ENCODE assay signal across 8 mouse cellular contexts in the genomic region with DNA sequence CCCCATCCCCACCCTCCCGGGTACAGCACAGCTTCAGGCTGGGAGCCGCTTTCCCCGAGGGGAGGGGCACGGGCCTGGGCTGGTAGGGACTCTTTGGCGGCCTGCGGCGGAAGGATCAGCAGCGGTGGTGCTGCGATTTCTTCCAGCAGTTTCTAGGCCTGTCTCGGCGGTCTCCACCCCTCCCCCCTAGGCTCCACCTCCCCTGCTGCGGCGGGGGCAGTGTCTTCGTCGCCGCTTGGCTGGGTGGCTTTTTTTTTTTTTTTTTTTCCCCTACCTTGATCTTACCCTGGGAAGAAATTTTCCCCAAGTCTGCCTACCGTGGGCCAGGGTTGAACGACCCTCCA. TPM values are rescaled to one million over a fixed set of nuclear protein-coding genes. Genes with fewer than 3 reads are reported as not detected.
DNase-seq lines count a peak whose midpoint lies in the region; ATAC-seq lines count a peak whose summit lies in the region.

No protein-coding gene starts in this region.

- WGBS in embryonic facial prominence, embryonic 11.5 days = under 1% methylated on average over 18 of the region's 18 CpGs
- WGBS in limb, embryonic 11.5 days = under 1% methylated on average over 17 of the region's 18 CpGs
- under 1% methylated on average over 18 of the region's 18 CpGs for WGBS in midbrain, embryonic 13.5 days

- peak overlapping the region; percentile 83 for H3K4me2 ChIP-seq in embryonic facial prominence, embryonic 11.5 days (ENCODE audit: low read depth, low read length)
- peak overlapping the region; percentile 91 for H3K4me2 ChIP-seq in limb, embryonic 11.5 days (ENCODE audit: low read depth, severe bottlenecking)
- H3K4me2 ChIP-seq in midbrain, embryonic 13.5 days (replicated peaks) = peak overlapping the region; percentile 85

- DNase-seq in 3134 (ENCODE audit: extremely low read depth, insufficient read length, low spot score) = peak; percentile 96
- peak; percentile 97 for DNase-seq in adrenal gland, postnatal 25 days
- DNase-seq in embryonic facial prominence, embryonic 11.5 days (ENCODE audit: low spot score) = peak; percentile 96
- DNase-seq in heart, adult 11 months = peak; percentile 99
- peak; percentile 99 for DNase-seq in kidney, adult 18-20 months
- peak; percentile 99 for DNase-seq in limb, embryonic 11.5 days (ENCODE audit: low spot score)
- peak; percentile 89 for DNase-seq in spleen, adult 12 weeks (ENCODE audit: low spot score)

- peak overlapping the region; percentile 100 for H3K4me3 ChIP-seq in embryonic facial prominence, embryonic 11.5 days (ENCODE audit: low read depth, low read length)
- peak overlapping the region; percentile 100 for H3K4me3 ChIP-seq in limb, embryonic 11.5 days (ENCODE audit: low read depth, low read length)
- H3K4me3 ChIP-seq in midbrain, embryonic 13.5 days (replicated peaks) = peak overlapping the region; percentile 99

- peaks cover 24% of the 10 kb centered on the region for H3K36me3 ChIP-seq in embryonic facial prominence, embryonic 11.5 days (replicated peaks; ENCODE audit: control insufficient read depth, insufficient read depth, low read depth, low read length)
- peaks cover 31% of the 10 kb centered on the region for H3K36me3 ChIP-seq in limb, embryonic 11.5 days (ENCODE audit: control insufficient read depth, insufficient read depth, low read length)
- peaks cover 30% of the 10 kb centered on the region for H3K36me3 ChIP-seq in midbrain, embryonic 13.5 days

- H3K4me1 ChIP-seq in embryonic facial prominence, embryonic 11.5 days (ENCODE audit: control insufficient read depth, insufficient read depth, low read length) = no peaks in the 10 kb centered on the region; the same call in none of the 2 replicates
- peaks cover 12% of the 10 kb centered on the region; the same call in 1 of the 2 replicates for H3K4me1 ChIP-seq in limb, embryonic 11.5 days (ENCODE audit: control insufficient read depth, insufficient read depth, low read length)
- H3K4me1 ChIP-seq in midbrain, embryonic 13.5 days (replicated peaks) = peaks cover 45% of the 10 kb centered on the region

- peak overlapping the region; percentile 94 for H3K27ac ChIP-seq in embryonic facial prominence, embryonic 11.5 days (replicated peaks; ENCODE audit: low read depth, low read length)
- peak overlapping the region; percentile 89 for H3K27ac ChIP-seq in limb, embryonic 11.5 days (replicated peaks; ENCODE audit: low read depth, low read length)
- H3K27ac ChIP-seq in midbrain, embryonic 13.5 days = peak overlapping the region; percentile 98

- no peaks in the 10 kb centered on the region for H3K27me3 ChIP-seq in embryonic facial prominence, embryonic 11.5 days (ENCODE audit: control insufficient read depth, insufficient read depth, low read length)
- no peaks in the 10 kb centered on the region for H3K27me3 ChIP-seq in limb, embryonic 11.5 days (ENCODE audit: control insufficient read depth, insufficient read depth, low read length)
- no peaks in the 10 kb centered on the region for H3K27me3 ChIP-seq in midbrain, embryonic 13.5 days

- H3K9me3 ChIP-seq in embryonic facial prominence, embryonic 11.5 days (replicated peaks; ENCODE audit: control insufficient read depth, low read length) = no peaks in the 10 kb centered on the region
- no peaks in the 10 kb centered on the region for H3K9me3 ChIP-seq in limb, embryonic 11.5 days (ENCODE audit: control insufficient read depth, low read length)
- no peaks in the 10 kb centered on the region for H3K9me3 ChIP-seq in midbrain, embryonic 13.5 days

- peak overlapping the region; percentile 98 for H3K9ac ChIP-seq in embryonic facial prominence, embryonic 11.5 days (replicated peaks; ENCODE audit: low read length)
- peak overlapping the region; percentile 84 for H3K9ac ChIP-seq in limb, embryonic 11.5 days (ENCODE audit: low read length)
- H3K9ac ChIP-seq in midbrain, embryonic 13.5 days (replicated peaks) = peak overlapping the region; percentile 99

- peak; percentile 64 for ATAC-seq in embryonic facial prominence, embryonic 11.5 days (replicated peaks; ENCODE audit: insufficient number of reproducible peaks, low FRiP score, low TSS enrichment, low read depth)
- ATAC-seq in limb, embryonic 11.5 days (ENCODE audit: insufficient number of reproducible peaks, low FRiP score, low TSS enrichment, low read depth) = peak; percentile 29; the same call in 1 of the 2 replicates
- ATAC-seq in midbrain, embryonic 13.5 days = peak; percentile 54

RNA-seq across cellular contexts. Expression of a gene that starts 0.7 kb away (rescaled TPM):
- 1,940 and 2,378 TPM in 2 replicates for total RNA-seq in adrenal gland, postnatal 25 days (2021)
- polyA plus RNA-seq in embryonic facial prominence, embryonic 11.5 days (2014; fragmentation: Nextera tagmentation; extraction: Ambion mirVana) = 1,660 and 1,740 TPM in 2 replicates
- 1,903 and 1,914 TPM in 2 replicates for polyA plus RNA-seq in limb, embryonic 11.5 days (2014; fragmentation: Nextera tagmentation; extraction: Ambion mirVana)
- 1,587 and 1,677 TPM in 2 replicates for polyA plus RNA-seq in midbrain, embryonic 13.5 days (2015; fragmentation: Nextera tagmentation; extraction: Ambion mirVana)

RNA-seq across cellular contexts. Expression of a gene that starts 10.1 kb away (rescaled TPM):
- 59.6 and 74.2 TPM in 2 replicates for total RNA-seq in adrenal gland, postnatal 25 days (2021)
- 85.6 and 92.2 TPM in 2 replicates for polyA plus RNA-seq in embryonic facial prominence, embryonic 11.5 days (2014; fragmentation: Nextera tagmentation; extraction: Ambion mirVana)
- 90.5 and 92.0 TPM in 2 replicates for polyA plus RNA-seq in limb, embryonic 11.5 days (2014; fragmentation: Nextera tagmentation; extraction: Ambion mirVana)
- polyA plus RNA-seq in midbrain, embryonic 13.5 days (2015; fragmentation: Nextera tagmentation; extraction: Ambion mirVana) = 89.2 and 95.3 TPM in 2 replicates

RNA-seq across cellular contexts. Expression of a gene that starts 18.2 kb away (rescaled TPM):
- 3.1 and 3.6 TPM in 2 replicates for total RNA-seq in adrenal gland, postnatal 25 days (2021)
- polyA plus RNA-seq in embryonic facial prominence, embryonic 11.5 days (2014; fragmentation: Nextera tagmentation; extraction: Ambion mirVana) = 3.5 and 5.3 TPM in 2 replicates
- 5.6 and 6.2 TPM in 2 replicates for polyA plus RNA-seq in limb, embryonic 11.5 days (2014; fragmentation: Nextera tagmentation; extraction: Ambion mirVana)
- polyA plus RNA-seq in midbrain, embryonic 13.5 days (2015; fragmentation: Nextera tagmentation; extraction: Ambion mirVana) = 5.2 and 7.1 TPM in 2 replicates

RNA-seq across cellular contexts. Expression of a gene that starts 24.3 kb away (rescaled TPM):
- total RNA-seq in adrenal gland, postnatal 25 days (2021) = 0.15 and 0.19 TPM in 2 replicates
- 5.4 and 6.3 TPM in 2 replicates for polyA plus RNA-seq in embryonic facial prominence, embryonic 11.5 days (2014; fragmentation: Nextera tagmentation; extraction: Ambion mirVana)
- polyA plus RNA-seq in limb, embryonic 11.5 days (2014; fragmentation: Nextera tagmentation; extraction: Ambion mirVana) = 5.2 and 5.7 TPM in 2 replicates
- polyA plus RNA-seq in midbrain, embryonic 13.5 days (2015; fragmentation: Nextera tagmentation; extraction: Ambion mirVana) = 23.5 and 25.5 TPM in 2 replicates

RNA-seq across cellular contexts. Expression of a gene that starts 25.7 kb away (rescaled TPM):
- 151 and 173 TPM in 2 replicates for total RNA-seq in adrenal gland, postnatal 25 days (2021)
- 52.5 and 58.9 TPM in 2 replicates for polyA plus RNA-seq in embryonic facial prominence, embryonic 11.5 days (2014; fragmentation: Nextera tagmentation; extraction: Ambion mirVana)
- 38.9 and 41.4 TPM in 2 replicates for polyA plus RNA-seq in limb, embryonic 11.5 days (2014; fragmentation: Nextera tagmentation; extraction: Ambion mirVana)
- 29.7 and 30.4 TPM in 2 replicates for polyA plus RNA-seq in midbrain, embryonic 13.5 days (2015; fragmentation: Nextera tagmentation; extraction: Ambion mirVana)

Comparison
In these comparisons a context has a peak if more than half of its experiments do, and no peak if none do; other contexts are left out.
1. Peak in every context shown above with its lines: DNase-seq, ATAC-seq, H3K4me3 ChIP-seq and H3K27ac ChIP-seq.